Mouse (Mus musculus): Measurements from ENCODE around the gene Eif2d.

GRCm38 (mm10) chr1:131137717-131138118 lies 15.3 kb upstream of the Eif2d start:
- TF ChIP-seq POLR2A (IDR thresholded peaks at IDR 0.05; ENCODE audit: borderline replicate concordance, insufficient read depth, low read length), result no peak
- no peak for TF ChIP-seq CTCF (IDR thresholded peaks at IDR 0.05; ENCODE audit: borderline replicate concordance, insufficient read depth, low read depth, low read length)
